Mouse (Mus musculus) spleen, postnatal 10 days (tissue): Measurements from ENCODE around the gene Arhgap24.

ENCODE experiments used
- DNase-seq, 2 experiments: peaks; one replicate each; pipeline ENCODE4 v3.0.0; 2021 to 2022; ENCODE audit warnings: low spot score in 2 of 2

Gene Arhgap24

GRCm38 (mm10) chr5:102670731-102671345 is 189.6 kb downstream of the Arhgap24 start:
- no peak for DNase-seq

GRCm38 (mm10) chr5:102675326-102675725 is 194.1 kb downstream of the Arhgap24 start:
- no peak for DNase-seq

GRCm38 (mm10) chr5:102677176-102677575 is 196.0 kb downstream of the Arhgap24 start:
- DNase-seq = no peak

- no peak for DNase-seq
Measured at GRCm38 (mm10) chr5:102687673-102688072, 206.5 kb downstream of the Arhgap24 start.

GRCm38 (mm10) chr5:102692487-102692886 is 211.3 kb downstream of the Arhgap24 start:
- peak in 1 of 2 experiments; percentile 48 for DNase-seq

GRCm38 (mm10) chr5:102693192-102693591 is 212.0 kb downstream of the Arhgap24 start:
- DNase-seq = no peak

GRCm38 (mm10) chr5:102693871-102694270 is 212.7 kb downstream of the Arhgap24 start:
- no peak for DNase-seq

GRCm38 (mm10) chr5:102697784-102698183 is 216.6 kb downstream of the Arhgap24 start:
- no peak for DNase-seq

GRCm38 (mm10) chr5:102698396-102698795 is 217.2 kb downstream of the Arhgap24 start:
- no peak for DNase-seq

- no peak for DNase-seq
Measured at GRCm38 (mm10) chr5:102698891-102699290, 217.7 kb downstream of the Arhgap24 start.

- DNase-seq = no peak
Measured at GRCm38 (mm10) chr5:102702581-102702980, 221.4 kb downstream of the Arhgap24 start.

GRCm38 (mm10) chr5:102703325-102704099 is 222.3 kb downstream of the Arhgap24 start:
- peak in 1 of 2 experiments; percentile 64 for DNase-seq

- no peak for DNase-seq
Measured at GRCm38 (mm10) chr5:102705170-102705569, 224.0 kb downstream of the Arhgap24 start.

- no peak for DNase-seq
Measured at GRCm38 (mm10) chr5:102710336-102710735, 229.1 kb downstream of the Arhgap24 start.

- no peak for DNase-seq
Measured at GRCm38 (mm10) chr5:102719368-102719972, 238.3 kb downstream of the Arhgap24 start.

- DNase-seq = no peak
Measured at GRCm38 (mm10) chr5:102723558-102723957, 242.4 kb downstream of the Arhgap24 start.

GRCm38 (mm10) chr5:102724813-102725348 is 243.7 kb downstream of the Arhgap24 start:
- DNase-seq = no peak

GRCm38 (mm10) chr5:102725365-102725764 is 244.2 kb downstream of the Arhgap24 start:
- no peak for DNase-seq

GRCm38 (mm10) chr5:102726985-102727384 is 245.8 kb downstream of the Arhgap24 start:
- DNase-seq = no peak

GRCm38 (mm10) chr5:102728531-102728930 is 247.3 kb downstream of the Arhgap24 start:
- DNase-seq = no peak

- DNase-seq = no peak
Measured at GRCm38 (mm10) chr5:102729476-102729875, 248.3 kb downstream of the Arhgap24 start.

- no peak for DNase-seq
Measured at GRCm38 (mm10) chr5:102736131-102736530, 254.9 kb downstream of the Arhgap24 start.
